Mouse (Mus musculus) lung, adult 2 months (tissue): ENCODE measurements around the gene Hsf2bp. TPM values are rescaled to one million over a fixed set of nuclear protein-coding genes. Genes with fewer than 3 reads are reported as not detected.

Experiments
- DNase-seq: peaks from one replicate; pipeline ENCODE4 v3.0.0; 2022
- H3K4me1 ChIP-seq: fragments of 200-500 bp; 2 replicates; pipeline ENCODE4 v1.6.1; 2011; ENCODE audit warnings: low read length; ENCODE audit not compliant: control insufficient read depth, insufficient read depth
- H3K4me3 ChIP-seq: fragments of 200-500 bp; replicated peaks from 2 replicates; pipeline ENCODE3; 2011; ENCODE audit warnings: low read depth, mild to moderate bottlenecking, control low read depth, low read length; ENCODE audit errors: extremely low read depth
- CTCF ChIP-seq: fragments of 200-500 bp; IDR thresholded peaks from 2 replicates; pipeline ENCODE4 v1.5.1; 2011; ENCODE audit warnings: mild to moderate bottlenecking, low read length, control low read depth; ENCODE audit not compliant: insufficient read depth
- POLR2A ChIP-seq: fragments of 200-500 bp; IDR thresholded peaks from 2 replicates; pipeline ENCODE4 v1.6.1; 2011; ENCODE audit warnings: low read depth, mild to moderate bottlenecking, control low read depth, low read length, borderline replicate concordance; ENCODE audit errors: extremely low read depth
- WGBS: fragments of 180-500 bp; shearing (Covaris S2); methylation state at CpG from one replicate; pipeline ENCODE4 v1.1.7; 2018; 5-methylcytosine and 5-hydroxymethylcytosine counted together
- polyA plus RNA-seq: library from polyadenylated mRNA; depleted of rRNA; stranded (reverse); fragments of >200 nt; gene quantifications from 2 replicates; pipeline ENCODE4 v1.2.3, GENCODE M21; 2012

Hsf2bp gene
- polyA plus RNA-seq, 1 experiment: 0.38 TPM

GRCm38 (mm10) chr17:31949076-31949475 lies 87.1 kb downstream of the Hsf2bp start:
- TF ChIP-seq POLR2A (no peak), CTCF (no peak)
- H3K4me3 ChIP-seq: no peak overlapping the region
- H3K4me1 ChIP-seq: no peaks in the 10 kb centered on the region
- DNase-seq: no peak
- WGBS: 100% methylated on average over 1 of the region's 1 CpGs

GRCm38 (mm10) chr17:31946436-31946835 lies 89.7 kb downstream of the Hsf2bp start:
- TF ChIP-seq POLR2A (no peak), CTCF (no peak)
- no peak for DNase-seq
- WGBS: 97% methylated on average over 9 of the region's 9 CpGs
- peaks cover 3% of the 10 kb centered on the region for H3K4me1 ChIP-seq
- H3K4me3 ChIP-seq: no peak overlapping the region

GRCm38 (mm10) chr17:31943881-31944539 lies 92.1 kb downstream of the Hsf2bp start:
- 47% methylated on average over 10 of the region's 10 CpGs for WGBS
- TF ChIP-seq CTCF (no peak), POLR2A (no peak)
- Histone ChIP-seq H3K4me1 (peaks cover 10% of the 10 kb centered on the region), H3K4me3 (no peak overlapping the region)
- DNase-seq: no peak

- Histone ChIP-seq H3K4me3 (no peak overlapping the region), H3K4me1 (peaks cover 27% of the 10 kb centered on the region)
- TF ChIP-seq CTCF (no peak), POLR2A (no peak)
- 76% methylated on average over 4 of the region's 4 CpGs for WGBS
- no peak for DNase-seq
These were observed 94.5 kb downstream of the Hsf2bp start for GRCm38 (mm10) chr17:31941616-31942015.

GRCm38 (mm10) chr17:31940607-31941006 lies 95.5 kb downstream of the Hsf2bp start:
- 66% methylated on average over 4 of the region's 4 CpGs for WGBS
- Histone ChIP-seq H3K4me3 (no peak overlapping the region), H3K4me1 (peaks cover 34% of the 10 kb centered on the region)
- no peak for DNase-seq
- no peak for TF ChIP-seq CTCF
- TF ChIP-seq POLR2A: no peak

GRCm38 (mm10) chr17:31939292-31940060 lies 96.7 kb downstream of the Hsf2bp start:
- DNase-seq: peak; percentile 60
- no peak for TF ChIP-seq CTCF
- no peak for TF ChIP-seq POLR2A
- 72% methylated on average over 16 of the region's 16 CpGs for WGBS
- H3K4me1 ChIP-seq: peaks cover 34% of the 10 kb centered on the region
- H3K4me3 ChIP-seq: no peak overlapping the region

GRCm38 (mm10) chr17:31938539-31939260 lies 97.4 kb downstream of the Hsf2bp start:
- DNase-seq: peak; percentile 40
- 71% methylated on average over 12 of the region's 12 CpGs for WGBS

GRCm38 (mm10) chr17:31937141-31937554 lies 99.0 kb downstream of the Hsf2bp start:
- peak; percentile 71 for DNase-seq
- TF ChIP-seq POLR2A (peak; percentile 36; the same call in 1 of the 2 replicates), CTCF (peak; percentile 62)
- peaks cover 35% of the 10 kb centered on the region for H3K4me1 ChIP-seq
- no peak overlapping the region for H3K4me3 ChIP-seq
- WGBS: 17% methylated on average over 3 of the region's 3 CpGs

More at GRCm38 (mm10) chr17:31938539-31939260, 97.4 kb downstream of the Hsf2bp start:
- Histone ChIP-seq H3K4me3 (no peak overlapping the region), H3K4me1 (peaks cover 31% of the 10 kb centered on the region)
- TF ChIP-seq CTCF: no peak
- no peak for TF ChIP-seq POLR2A

- DNase-seq: no peak
- 78% methylated on average over 3 of the region's 3 CpGs for WGBS
- H3K4me1 ChIP-seq: peaks cover 36% of the 10 kb centered on the region
- no peak for TF ChIP-seq POLR2A
- TF ChIP-seq CTCF: no peak
- no peak overlapping the region for H3K4me3 ChIP-seq
These were observed 100.3 kb downstream of the Hsf2bp start for GRCm38 (mm10) chr17:31935841-31936240.
